Mouse (Mus musculus) ES-Bruce4 (cell line): ENCODE data around the gene Tmem239.

Source experiments
- CTCF ChIP-seq: IDR thresholded peaks from one replicate; pipeline ENCODE4 v1.8.1; 2011; ENCODE audit warnings: low read depth, low read length
- EP300 ChIP-seq: IDR thresholded peaks from 2 replicates; pipeline ENCODE4 v1.6.1; 2011; ENCODE audit warnings: low read depth, low read length; ENCODE audit not compliant: insufficient read depth
- POLR2A ChIP-seq: IDR thresholded peaks from one replicate; pipeline ENCODE4 v1.8.1; 2011; ENCODE audit warnings: low read length; ENCODE audit not compliant: insufficient read depth

DNA sequence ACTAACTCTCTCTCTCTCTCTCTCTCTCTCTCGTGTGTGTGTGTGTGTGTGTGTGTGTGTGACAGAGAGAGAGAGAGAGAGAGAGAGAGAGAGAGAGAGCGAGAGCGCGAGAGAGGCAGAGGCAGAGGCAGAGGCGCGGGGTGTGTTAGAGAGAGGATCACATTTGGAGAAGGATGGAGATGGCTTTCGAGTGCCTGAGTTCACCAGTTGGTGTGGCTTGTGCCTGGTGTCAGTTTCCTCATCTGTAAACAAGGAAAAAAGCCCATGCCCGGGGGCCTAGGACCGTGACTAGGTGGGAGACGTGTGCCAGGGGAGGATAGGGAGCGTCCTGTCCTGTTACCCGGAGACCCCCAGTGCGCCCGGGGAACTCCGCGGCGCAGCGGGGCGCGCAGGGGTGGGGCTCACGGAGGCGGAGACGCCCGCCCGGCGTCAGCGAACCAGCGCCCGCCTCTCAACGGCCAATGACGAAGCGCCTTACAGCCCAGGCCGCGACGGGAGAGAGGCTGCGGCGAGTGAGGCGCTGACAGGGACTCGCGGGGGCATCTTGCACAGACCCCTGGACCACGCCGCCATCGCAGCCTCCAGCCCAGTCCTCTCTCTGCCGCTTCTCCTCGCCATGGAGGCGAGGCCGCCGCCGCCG, 43.6 kb downstream of the Tmem239 start, which contains the start of gene Ptpra:
- no peak for TF ChIP-seq CTCF
- TF ChIP-seq POLR2A: no peak
- no peak for TF ChIP-seq EP300
